Mouse (Mus musculus): ENCODE results near the gene Zfhx3. TPM values are rescaled to one million over a fixed set of nuclear protein-coding genes. Genes with fewer than 3 reads are reported as not detected.

The Zfhx3 gene
- polyA plus RNA-seq, 1 experiment from 2014 or later = 14.4 TPM

DNA sequence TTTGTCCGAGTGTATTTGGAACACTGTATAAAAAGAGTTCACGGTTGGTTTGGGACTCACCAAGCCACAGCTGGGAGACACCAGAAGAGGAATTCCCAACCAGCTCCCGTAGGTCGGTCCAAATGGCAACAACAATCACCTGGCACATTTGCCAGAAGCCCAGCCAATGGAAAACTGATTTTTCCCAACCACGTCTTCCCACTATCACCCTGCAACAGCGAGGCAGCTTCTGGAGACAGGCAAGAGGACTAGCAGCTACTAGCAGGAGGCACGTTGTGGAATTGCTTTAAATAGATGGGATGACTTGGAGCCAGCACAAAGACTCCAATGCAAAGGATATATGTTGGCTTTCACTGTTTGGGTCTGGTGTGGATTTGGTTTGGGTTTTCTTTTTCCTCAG lies 593.7 kb downstream of the Zfhx3 start:
- Histone ChIP-seq H3K4me3 (no peak overlapping the region), H3K27ac (replicated peaks) (no peak overlapping the region), H3K9me3 (replicated peaks) (no peaks in the 10 kb centered on the region), H3K36me3 (no peaks in the 10 kb centered on the region), H3K27me3 (ENCODE audit: low read depth, poor library complexity, severe bottlenecking) (no peaks in the 10 kb centered on the region), H3K4me1 (peaks cover 7% of the 10 kb centered on the region; the same call in 1 of the 2 replicates)
- no peak for DNase-seq (ENCODE audit: low spot score)
- 94% methylated on average over 7 of the region's 7 CpGs for WGBS

DNA sequence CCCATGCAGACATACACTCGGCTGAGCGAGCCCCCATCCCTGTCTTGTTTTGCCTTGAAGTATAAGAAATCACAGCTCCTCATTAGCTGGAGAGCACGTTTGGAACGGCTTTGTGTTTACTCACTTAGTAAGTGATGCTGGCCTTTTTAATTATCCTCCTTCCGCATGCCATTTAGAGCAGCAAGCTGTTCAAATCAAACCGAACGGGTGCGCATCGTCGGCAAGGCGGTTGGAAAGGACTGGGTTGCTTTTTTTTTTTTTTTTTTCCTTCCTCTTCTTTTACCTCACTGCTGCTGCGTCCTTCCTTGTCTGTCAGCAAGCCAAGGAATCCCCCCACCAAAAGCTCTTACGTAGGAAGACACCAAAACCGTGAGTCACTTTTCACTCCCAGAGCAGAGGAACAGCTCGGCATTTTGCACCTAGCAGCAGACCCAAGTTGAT lies 594.5 kb downstream of the Zfhx3 start:
- H3K36me3 ChIP-seq = no peaks in the 10 kb centered on the region
- H3K4me3 ChIP-seq = no peak overlapping the region
- no peak for DNase-seq (ENCODE audit: low spot score)
- H3K27ac ChIP-seq (replicated peaks) = no peak overlapping the region
- H3K4me1 ChIP-seq = peaks cover 7% of the 10 kb centered on the region; the same call in 1 of the 2 replicates
- H3K9me3 ChIP-seq (replicated peaks) = no peaks in the 10 kb centered on the region
- WGBS = 91% methylated on average over 15 of the region's 15 CpGs
- H3K27me3 ChIP-seq (ENCODE audit: low read depth, poor library complexity, severe bottlenecking) = no peaks in the 10 kb centered on the region

- peaks cover 7% of the 10 kb centered on the region; the same call in 1 of the 2 replicates for H3K4me1 ChIP-seq
- H3K27ac ChIP-seq (replicated peaks) = no peak overlapping the region
- DNase-seq (ENCODE audit: low spot score) = no peak
- no peaks in the 10 kb centered on the region for H3K36me3 ChIP-seq
- no peak overlapping the region for H3K4me3 ChIP-seq
- no peaks in the 10 kb centered on the region for H3K9me3 ChIP-seq (replicated peaks)
- no peaks in the 10 kb centered on the region for H3K27me3 ChIP-seq (ENCODE audit: low read depth, poor library complexity, severe bottlenecking)
- WGBS = 92% methylated on average over 25 of the region's 25 CpGs
These were observed 595.5 kb downstream of the Zfhx3 start for GRCm38 (mm10) chr8:108537686-108538551.

DNA sequence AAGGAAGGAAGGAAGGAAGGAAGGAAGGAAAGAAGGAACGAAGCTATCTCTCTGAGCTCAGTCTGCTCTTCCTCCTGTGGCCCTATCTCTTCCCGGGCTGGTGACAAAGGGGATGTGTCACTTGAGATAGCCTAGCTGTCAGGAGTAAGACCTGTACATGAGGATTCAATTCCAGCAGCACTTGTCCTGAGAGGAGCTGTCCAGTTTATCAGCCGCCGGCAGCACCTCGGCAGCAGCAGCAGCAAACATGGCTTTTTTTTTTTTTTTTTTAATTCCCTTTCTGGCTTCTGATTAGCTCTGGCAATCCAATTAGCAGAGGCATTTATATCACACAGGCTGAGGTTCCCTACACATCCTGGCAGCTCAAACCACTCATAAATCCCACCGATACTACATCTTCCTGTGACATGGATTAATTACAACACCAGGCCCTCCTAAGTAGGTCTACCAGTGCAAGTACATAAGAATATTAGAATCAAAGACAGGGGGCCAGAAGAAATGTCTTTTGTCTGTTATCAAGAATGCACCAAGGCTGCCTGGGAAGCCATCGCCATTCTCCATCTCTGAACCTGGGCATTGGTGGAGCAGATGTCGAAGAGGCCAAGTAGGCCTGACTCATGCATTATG lies 596.6 kb downstream of the Zfhx3 start:
- H3K9me3 ChIP-seq (replicated peaks) = no peaks in the 10 kb centered on the region
- H3K27ac ChIP-seq (replicated peaks) = no peak overlapping the region
- H3K4me3 ChIP-seq = no peak overlapping the region
- WGBS = 79% methylated on average over 8 of the region's 8 CpGs
- peaks cover 7% of the 10 kb centered on the region; the same call in 1 of the 2 replicates for H3K4me1 ChIP-seq
- H3K36me3 ChIP-seq = no peaks in the 10 kb centered on the region
- no peaks in the 10 kb centered on the region for H3K27me3 ChIP-seq (ENCODE audit: low read depth, poor library complexity, severe bottlenecking)
- no peak for DNase-seq (ENCODE audit: low spot score)

DNA sequence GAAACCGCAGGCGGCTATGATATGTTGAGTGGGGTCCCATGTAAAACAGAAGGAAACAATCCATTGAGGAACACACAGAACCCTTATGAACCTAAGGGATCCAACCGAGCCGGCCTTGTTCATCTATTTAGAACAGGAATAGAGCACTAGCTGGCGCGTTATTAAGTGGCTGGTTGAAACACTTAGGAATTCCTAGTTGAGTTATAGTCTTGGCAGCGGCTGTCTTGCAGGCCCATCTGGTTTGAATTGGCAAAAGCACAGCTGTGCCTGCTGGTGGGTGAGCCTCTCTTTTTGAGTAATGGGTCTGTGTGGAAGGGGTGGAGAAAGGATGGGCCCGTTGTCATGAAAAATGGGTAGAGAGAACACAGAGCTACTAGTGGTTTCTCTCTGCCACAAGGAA lies 610.1 kb downstream of the Zfhx3 start:
- H3K27ac ChIP-seq (replicated peaks) = no peak overlapping the region
- DNase-seq (ENCODE audit: low spot score) = no peak
- peaks cover 6% of the 10 kb centered on the region; the same call in 1 of the 2 replicates for H3K4me1 ChIP-seq
- no peaks in the 10 kb centered on the region for H3K27me3 ChIP-seq (ENCODE audit: low read depth, poor library complexity, severe bottlenecking)
- 86% methylated on average over 8 of the region's 8 CpGs for WGBS
- H3K4me3 ChIP-seq = no peak overlapping the region
- H3K9me3 ChIP-seq (replicated peaks) = no peaks in the 10 kb centered on the region
- H3K36me3 ChIP-seq = no peaks in the 10 kb centered on the region

DNA sequence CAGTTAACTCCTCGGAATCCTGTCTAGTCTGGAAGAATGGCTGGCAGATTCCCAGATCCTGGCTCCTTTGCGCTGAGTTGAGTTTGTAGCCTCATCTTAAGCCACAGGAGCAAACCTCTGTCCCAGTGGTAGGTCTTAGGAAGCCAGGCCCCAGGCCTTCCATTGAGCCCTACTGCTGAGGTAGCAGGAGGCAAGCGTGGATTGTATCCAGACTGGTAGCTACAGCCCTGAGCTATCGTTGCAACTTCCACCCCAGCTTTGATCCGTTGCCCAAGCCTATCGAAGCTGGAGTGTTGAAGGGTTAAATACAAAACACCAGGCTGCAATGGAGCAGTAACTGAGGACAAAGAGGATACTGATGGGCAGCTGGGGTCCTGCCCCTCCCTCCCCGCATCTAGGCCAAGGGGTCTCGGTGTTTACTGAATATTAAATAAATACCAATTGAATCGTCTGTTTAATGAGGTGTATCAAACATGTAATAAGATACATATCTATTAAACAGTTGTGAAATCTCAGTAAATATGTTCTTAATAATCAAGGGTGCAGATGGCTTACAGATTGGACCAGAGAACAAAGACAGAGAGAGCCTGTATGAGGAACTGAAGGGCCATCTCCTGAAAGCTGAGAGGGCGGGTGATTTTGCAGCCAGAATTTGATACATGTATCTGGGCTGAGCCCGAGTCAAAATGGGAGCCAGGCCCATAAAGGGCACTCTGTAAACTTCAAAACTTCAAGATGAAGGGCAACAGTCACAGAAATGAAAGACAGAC lies 611.5 kb downstream of the Zfhx3 start:
- 82% methylated on average over 11 of the region's 11 CpGs for WGBS

GRCm38 (mm10) chr8:108554578-108555245 lies 612.3 kb downstream of the Zfhx3 start:
- no peaks in the 10 kb centered on the region for H3K9me3 ChIP-seq (replicated peaks)
- WGBS = 88% methylated on average over 12 of the region's 12 CpGs
- DNase-seq (ENCODE audit: low spot score) = no peak

More for the DNA sequence above, 611.5 kb downstream of the Zfhx3 start:
- H3K36me3 ChIP-seq = no peaks in the 10 kb centered on the region
- no peak for DNase-seq (ENCODE audit: low spot score)
- H3K9me3 ChIP-seq (replicated peaks) = no peaks in the 10 kb centered on the region
- peaks cover 6% of the 10 kb centered on the region; the same call in 1 of the 2 replicates for H3K4me1 ChIP-seq
- no peak overlapping the region for H3K4me3 ChIP-seq
- no peaks in the 10 kb centered on the region for H3K27me3 ChIP-seq (ENCODE audit: low read depth, poor library complexity, severe bottlenecking)
- no peak overlapping the region; the same call in 1 of the 2 replicates for H3K27ac ChIP-seq (replicated peaks)

DNA sequence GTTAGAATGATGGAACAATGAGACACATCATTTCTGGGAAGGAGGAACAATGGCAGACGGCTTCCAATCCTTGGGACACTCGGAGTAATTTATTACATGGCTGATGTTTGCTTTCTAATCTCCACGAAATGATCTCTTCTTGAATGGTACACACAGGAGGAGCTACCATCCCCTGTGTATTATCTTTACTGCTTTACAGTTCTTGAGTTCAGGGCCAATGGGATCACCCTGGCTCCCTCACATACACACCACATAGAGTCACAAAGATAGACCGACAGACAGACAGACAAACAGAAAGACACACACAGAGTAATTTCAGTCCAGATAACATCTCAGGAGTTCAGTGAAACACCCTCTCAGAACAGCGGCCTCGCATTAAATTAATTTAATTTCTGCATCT lies 621.0 kb downstream of the Zfhx3 start:
- no peak overlapping the region for H3K4me3 ChIP-seq
- DNase-seq (ENCODE audit: low spot score) = no peak
- no peaks in the 10 kb centered on the region for H3K27me3 ChIP-seq (ENCODE audit: low read depth, poor library complexity, severe bottlenecking)
- no peak overlapping the region for H3K27ac ChIP-seq (replicated peaks)
- no peaks in the 10 kb centered on the region for H3K36me3 ChIP-seq
- H3K9me3 ChIP-seq (replicated peaks) = no peaks in the 10 kb centered on the region; the same call in 1 of the 2 replicates
- 92% methylated on average over 6 of the region's 6 CpGs for WGBS
- H3K4me1 ChIP-seq = no peaks in the 10 kb centered on the region

More at GRCm38 (mm10) chr8:108554578-108555245, 612.3 kb downstream of the Zfhx3 start:
- H3K4me1 ChIP-seq = peaks cover 6% of the 10 kb centered on the region; the same call in 1 of the 2 replicates
- H3K27ac ChIP-seq (replicated peaks) = no peak overlapping the region
- no peak overlapping the region for H3K4me3 ChIP-seq
- no peaks in the 10 kb centered on the region for H3K36me3 ChIP-seq
- H3K27me3 ChIP-seq (ENCODE audit: low read depth, poor library complexity, severe bottlenecking) = no peaks in the 10 kb centered on the region

- no peak overlapping the region for H3K27ac ChIP-seq (replicated peaks)
- H3K4me1 ChIP-seq = no peaks in the 10 kb centered on the region
- H3K36me3 ChIP-seq = no peaks in the 10 kb centered on the region
- H3K4me3 ChIP-seq = no peak overlapping the region
- H3K9me3 ChIP-seq (replicated peaks) = no peaks in the 10 kb centered on the region; the same call in 1 of the 2 replicates
- WGBS = 88% methylated on average over 7 of the region's 7 CpGs
- no peaks in the 10 kb centered on the region for H3K27me3 ChIP-seq (ENCODE audit: low read depth, poor library complexity, severe bottlenecking)
- no peak for DNase-seq (ENCODE audit: low spot score)
These were observed 621.6 kb downstream of the Zfhx3 start for GRCm38 (mm10) chr8:108563934-108564564.

GRCm38 (mm10) chr8:108566035-108566434 lies 623.6 kb downstream of the Zfhx3 start:
- Histone ChIP-seq H3K27ac (replicated peaks) (no peak overlapping the region), H3K27me3 (ENCODE audit: low read depth, poor library complexity, severe bottlenecking) (no peaks in the 10 kb centered on the region), H3K9me3 (replicated peaks) (no peaks in the 10 kb centered on the region; the same call in 1 of the 2 replicates), H3K36me3 (no peaks in the 10 kb centered on the region), H3K4me1 (no peaks in the 10 kb centered on the region), H3K4me3 (no peak overlapping the region)
- 91% methylated on average over 12 of the region's 12 CpGs for WGBS
- DNase-seq (ENCODE audit: low spot score) = no peak

DNA sequence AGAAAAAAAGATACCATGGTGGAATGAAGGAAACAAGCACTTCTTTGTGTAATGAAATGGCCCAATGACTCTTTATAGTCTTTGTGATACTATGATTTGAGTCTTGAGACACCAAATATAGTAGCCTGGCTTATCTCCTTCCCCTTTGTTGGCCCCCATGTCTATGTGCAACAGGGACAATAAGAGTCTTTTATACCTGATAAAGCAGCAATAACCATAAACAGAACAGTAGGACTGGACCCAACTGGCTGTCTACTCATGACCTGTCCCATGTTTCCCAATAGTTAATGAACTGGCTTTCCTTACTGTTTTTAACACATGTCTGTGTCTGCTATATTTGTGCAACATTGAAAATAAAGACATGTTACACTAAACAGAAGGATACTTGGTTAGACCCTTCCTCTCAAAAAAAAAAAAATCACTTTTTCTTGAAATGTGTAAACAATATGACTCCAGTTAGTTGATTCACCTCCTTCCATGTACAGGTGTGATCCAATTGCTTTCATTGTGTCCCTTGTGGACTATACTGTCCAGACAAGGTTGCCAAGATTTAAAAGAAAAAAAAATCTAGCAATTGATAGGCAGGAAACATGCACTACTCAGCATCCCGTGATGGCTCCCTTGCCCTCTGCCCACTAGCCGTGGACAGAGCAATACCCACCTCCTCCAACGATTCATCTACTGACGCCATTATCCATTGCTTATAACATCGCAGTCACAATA lies 631.0 kb downstream of the Zfhx3 start:
- DNase-seq (ENCODE audit: low spot score) = no peak
- Histone ChIP-seq H3K27me3 (ENCODE audit: low read depth, poor library complexity, severe bottlenecking) (peaks cover 13% of the 10 kb centered on the region; the same call in 1 of the 2 replicates), H3K4me3 (no peak overlapping the region), H3K9me3 (replicated peaks) (no peaks in the 10 kb centered on the region), H3K4me1 (peaks cover 13% of the 10 kb centered on the region), H3K36me3 (no peaks in the 10 kb centered on the region), H3K27ac (replicated peaks) (no peak overlapping the region)
- WGBS = 91% methylated on average over 5 of the region's 5 CpGs
